Mouse (Mus musculus) retina, adult 2 months (tissue): ENCODE measurements around the gene Tstd3.

Experiments
- DNase-seq: peaks from one replicate; pipeline ENCODE4 v3.0.0-alpha.2; 2012; ENCODE audit warnings: low read depth, low spot score

Gene Tstd3

GRCm38 (mm10) chr4:21766863-21767304 is at the start of gene Tstd3, which contains the start of gene Usp45:
Gene Tstd3, minus strand, starts transcription at chr4:21767212.
Gene Usp45, plus strand, starts transcription at chr4:21767156.
- DNase-seq, result no peak

- peak; percentile 32 for DNase-seq
Observed at GRCm38 (mm10) chr4:21814029-21814428, 47.0 kb upstream of the Tstd3 start.

GRCm38 (mm10) chr4:21812635-21813034 is 45.6 kb upstream of the Tstd3 start:
- no peak for DNase-seq

GRCm38 (mm10) chr4:21810608-21811007 is 43.6 kb upstream of the Tstd3 start:
- DNase-seq, result no peak

GRCm38 (mm10) chr4:21807204-21807603 is 40.2 kb upstream of the Tstd3 start:
- DNase-seq, result no peak

- DNase-seq, result no peak
Observed at GRCm38 (mm10) chr4:21801620-21802019, 34.6 kb upstream of the Tstd3 start.

GRCm38 (mm10) chr4:21801013-21801412 is 34.0 kb upstream of the Tstd3 start:
- DNase-seq, result no peak

GRCm38 (mm10) chr4:21793631-21794030 is 26.6 kb upstream of the Tstd3 start:
- no peak for DNase-seq

GRCm38 (mm10) chr4:21789836-21790235 is 22.8 kb upstream of the Tstd3 start:
- no peak for DNase-seq

GRCm38 (mm10) chr4:21788903-21789302 is 21.9 kb upstream of the Tstd3 start:
- no peak for DNase-seq

GRCm38 (mm10) chr4:21786268-21786667 is 19.3 kb upstream of the Tstd3 start:
- DNase-seq, result no peak

- DNase-seq, result no peak
Observed at GRCm38 (mm10) chr4:21780816-21781726, 14.1 kb upstream of the Tstd3 start.

- DNase-seq, result no peak
Observed at GRCm38 (mm10) chr4:21776946-21777265, 9.9 kb upstream of the Tstd3 start.

GRCm38 (mm10) chr4:21776091-21776945 is 9.3 kb upstream of the Tstd3 start:
- peak; percentile 78 for DNase-seq

GRCm38 (mm10) chr4:21772306-21772705 is 5.3 kb upstream of the Tstd3 start:
- DNase-seq, result no peak

GRCm38 (mm10) chr4:21771064-21771463 is 4.1 kb upstream of the Tstd3 start:
- no peak for DNase-seq

GRCm38 (mm10) chr4:21766171-21766862 is 695 bp downstream of the Tstd3 start:
- no peak for DNase-seq

- DNase-seq, result no peak
Observed at GRCm38 (mm10) chr4:21763827-21764226, 3.2 kb downstream of the Tstd3 start.

- no peak for DNase-seq
Observed at GRCm38 (mm10) chr4:21761416-21762160, 5.4 kb downstream of the Tstd3 start.

GRCm38 (mm10) chr4:21758860-21759259 is 8.2 kb downstream of the Tstd3 start:
- DNase-seq, result no peak

GRCm38 (mm10) chr4:21755123-21755789 is 11.8 kb downstream of the Tstd3 start:
- no peak for DNase-seq
